Mouse (Mus musculus) cortical plate, adult 2 months (tissue): ENCODE data around the gene Tufm.

Experiments used
- CTCF ChIP-seq: fragments of 200-500 bp; IDR thresholded peaks from 2 replicates; pipeline ENCODE4 v1.5.1; 2011; ENCODE audit warnings: mild to moderate bottlenecking, control low read depth, low read length; ENCODE audit not compliant: insufficient read depth; ENCODE audit errors: extremely low read depth
- POLR2A ChIP-seq: fragments of 200-500 bp; IDR thresholded peaks from 2 replicates; pipeline ENCODE4 v1.6.1; 2011; ENCODE audit warnings: mild to moderate bottlenecking, low read length, control low read depth; ENCODE audit not compliant: insufficient read depth; ENCODE audit errors: extremely low read depth

DNA sequence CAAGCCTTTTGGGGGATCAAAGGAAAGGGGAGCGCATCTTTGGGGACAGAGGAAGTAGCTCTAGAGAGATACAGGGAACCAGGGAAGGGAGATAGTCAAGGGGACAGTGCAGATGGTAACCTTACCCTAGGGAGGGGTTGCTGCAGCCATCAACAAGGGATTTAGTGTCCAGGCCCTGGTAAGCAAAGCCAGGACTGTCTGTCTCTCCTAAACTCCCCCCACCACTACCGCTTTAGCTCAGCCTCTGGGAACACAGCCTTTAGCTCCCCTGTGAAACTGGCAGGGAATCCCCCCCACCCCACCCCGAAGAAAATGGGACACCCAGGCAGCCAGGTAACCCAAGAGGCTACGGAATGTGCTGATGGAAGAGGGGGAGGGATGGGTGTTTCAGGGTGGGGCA is 23.6 kb upstream of the Tufm start:
- TF ChIP-seq POLR2A (no peak), CTCF (no peak)
